Mouse (Mus musculus): Measurements from ENCODE around the gene Unc119b. TPM values are rescaled to one million over a fixed set of nuclear protein-coding genes. Genes with fewer than 3 reads are reported as not detected.
"Not testable (repeated sequence)": the region's sequence is repeated elsewhere in the genome, so short reads cannot be mapped to it uniquely, and the experiment has no call there.

The Unc119b gene
- total and polyA plus RNA-seq, 2 experiments from 2014 or later = 22.5 to 32.1 TPM

- H3K9me3 ChIP-seq (ENCODE audit: low read length) = no peaks in the 10 kb centered on the region
- DNase-seq (ENCODE audit: low spot score) (no peak), ATAC-seq (no peak)
- H3K27ac ChIP-seq = no peak overlapping the region
- H3K27me3 ChIP-seq (ENCODE audit: insufficient read depth, low read length) = no peaks in the 10 kb centered on the region
- peaks cover 12% of the 10 kb centered on the region; the same call in 1 of the 2 replicates for H3K4me1 ChIP-seq (ENCODE audit: insufficient read depth, low read length)
- 86% methylated on average over 13 of the region's 13 CpGs for WGBS
- no peak overlapping the region for H3K9ac ChIP-seq (replicated peaks; ENCODE audit: low read length)
- H3K4me2 ChIP-seq (ENCODE audit: low read depth, low read length) = no peak overlapping the region
- no peak overlapping the region for H3K4me3 ChIP-seq (ENCODE audit: low read length)
- peaks cover 41% of the 10 kb centered on the region for H3K36me3 ChIP-seq (ENCODE audit: insufficient read depth, low read length)
- no peak for TF ChIP-seq CTCF (IDR thresholded peaks at IDR 0.05; ENCODE audit: low read depth)
Measured at GRCm38 (mm10) chr5:115151457-115151856, 16.7 kb upstream of the Unc119b start.

- Histone ChIP-seq H3K9ac (replicated peaks; ENCODE audit: low read length) (no peak overlapping the region), H3K27me3 (ENCODE audit: insufficient read depth, low read length) (no peaks in the 10 kb centered on the region), H3K4me2 (ENCODE audit: low read depth, low read length) (no peak overlapping the region), H3K27ac (no peak overlapping the region), H3K4me3 (ENCODE audit: low read length) (no peak overlapping the region), H3K9me3 (ENCODE audit: low read length) (no peaks in the 10 kb centered on the region), H3K4me1 (ENCODE audit: insufficient read depth, low read length) (peaks cover 8% of the 10 kb centered on the region; the same call in 1 of the 2 replicates), H3K36me3 (ENCODE audit: insufficient read depth, low read length) (peaks cover 46% of the 10 kb centered on the region)
- no peak for TF ChIP-seq CTCF (IDR thresholded peaks at IDR 0.05; ENCODE audit: low read depth)
- DNase-seq (ENCODE audit: low spot score) (no peak), ATAC-seq (no peak)
- 84% methylated on average over 5 of the region's 5 CpGs for WGBS
Measured at GRCm38 (mm10) chr5:115150991-115151390, 16.2 kb upstream of the Unc119b start.

- no peaks in the 10 kb centered on the region for H3K9me3 ChIP-seq (ENCODE audit: low read length)
- TF ChIP-seq CTCF (IDR thresholded peaks at IDR 0.05; ENCODE audit: low read depth) = no peak
- H3K27me3 ChIP-seq (ENCODE audit: insufficient read depth, low read length) = no peaks in the 10 kb centered on the region
- H3K4me2 ChIP-seq (ENCODE audit: low read depth, low read length) = no peak overlapping the region
- no peak overlapping the region for H3K4me3 ChIP-seq (ENCODE audit: low read length)
- whole genome bisulfite sequencing = 97% methylated on average over 14 of the region's 14 CpGs
- ATAC-seq (no peak), DNase-seq (ENCODE audit: low spot score) (no peak)
- H3K27ac ChIP-seq = no peak overlapping the region
- no peaks in the 10 kb centered on the region for H3K4me1 ChIP-seq (ENCODE audit: insufficient read depth, low read length)
- no peak overlapping the region for H3K9ac ChIP-seq (replicated peaks; ENCODE audit: low read length)
- H3K36me3 ChIP-seq (ENCODE audit: insufficient read depth, low read length) = peaks cover 46% of the 10 kb centered on the region
Measured at GRCm38 (mm10) chr5:115149675-115150459, 15.1 kb upstream of the Unc119b start.

GRCm38 (mm10) chr5:115148872-115149271 is 14.1 kb upstream of the Unc119b start:
- H3K27me3 ChIP-seq (ENCODE audit: insufficient read depth, low read length); H3K4me3 ChIP-seq (ENCODE audit: low read length); H3K27ac ChIP-seq; H3K4me1 ChIP-seq (ENCODE audit: insufficient read depth, low read length); DNase-seq (ENCODE audit: low spot score); H3K9me3 ChIP-seq (ENCODE audit: low read length); ATAC-seq; H3K9ac ChIP-seq (replicated peaks; ENCODE audit: low read length); H3K4me2 ChIP-seq (ENCODE audit: low read depth, low read length): not testable (repeated sequence)
- no CpG with 5 or more reads among the region's 1 CpGs for WGBS
- H3K36me3 ChIP-seq (ENCODE audit: insufficient read depth, low read length) = peaks cover 46% of the 10 kb centered on the region

- Histone ChIP-seq H3K9ac (replicated peaks; ENCODE audit: low read length) (no peak overlapping the region), H3K27me3 (ENCODE audit: insufficient read depth, low read length) (no peaks in the 10 kb centered on the region), H3K4me2 (ENCODE audit: low read depth, low read length) (no peak overlapping the region), H3K36me3 (ENCODE audit: insufficient read depth, low read length) (peaks cover 46% of the 10 kb centered on the region), H3K4me3 (ENCODE audit: low read length) (no peak overlapping the region), H3K9me3 (ENCODE audit: low read length) (no peaks in the 10 kb centered on the region), H3K27ac (no peak overlapping the region), H3K4me1 (ENCODE audit: insufficient read depth, low read length) (peaks cover 2% of the 10 kb centered on the region; the same call in 1 of the 2 replicates)
- no peak for TF ChIP-seq CTCF (IDR thresholded peaks at IDR 0.05; ENCODE audit: low read depth)
- WGBS = 97% methylated on average over 8 of the region's 8 CpGs
- no peak for ATAC-seq
- DNase-seq (ENCODE audit: low spot score) = no peak
Measured at GRCm38 (mm10) chr5:115148378-115148777, 13.6 kb upstream of the Unc119b start.

GRCm38 (mm10) chr5:115147388-115147787 is 12.6 kb upstream of the Unc119b start:
- no peak overlapping the region for H3K9ac ChIP-seq (replicated peaks; ENCODE audit: low read length)
- no peak for DNase-seq (ENCODE audit: low spot score)
- H3K27ac ChIP-seq = no peak overlapping the region
- no peaks in the 10 kb centered on the region for H3K27me3 ChIP-seq (ENCODE audit: insufficient read depth, low read length)
- no peak overlapping the region for H3K4me3 ChIP-seq (ENCODE audit: low read length)
- H3K4me2 ChIP-seq (ENCODE audit: low read depth, low read length) = no peak overlapping the region
- no peak for TF ChIP-seq CTCF (IDR thresholded peaks at IDR 0.05; ENCODE audit: low read depth)
- peaks cover 6% of the 10 kb centered on the region; the same call in 1 of the 2 replicates for H3K4me1 ChIP-seq (ENCODE audit: insufficient read depth, low read length)
- H3K36me3 ChIP-seq (ENCODE audit: insufficient read depth, low read length) = peaks cover 46% of the 10 kb centered on the region
- no peak for ATAC-seq
- no peaks in the 10 kb centered on the region for H3K9me3 ChIP-seq (ENCODE audit: low read length)
- WGBS = 86% methylated on average over 3 of the region's 3 CpGs

GRCm38 (mm10) chr5:115146747-115147130 is 12.0 kb upstream of the Unc119b start:
- peaks cover 46% of the 10 kb centered on the region for H3K36me3 ChIP-seq (ENCODE audit: insufficient read depth, low read length)
- no peak overlapping the region for H3K27ac ChIP-seq
- H3K27me3 ChIP-seq (ENCODE audit: insufficient read depth, low read length) = no peaks in the 10 kb centered on the region
- no peak overlapping the region for H3K9ac ChIP-seq (replicated peaks; ENCODE audit: low read length)
- TF ChIP-seq CTCF (IDR thresholded peaks at IDR 0.05; ENCODE audit: low read depth) = no peak
- H3K4me3 ChIP-seq (ENCODE audit: low read length) = no peak overlapping the region
- H3K4me2 ChIP-seq (ENCODE audit: low read depth, low read length) = no peak overlapping the region
- peaks cover 6% of the 10 kb centered on the region; the same call in 1 of the 2 replicates for H3K4me1 ChIP-seq (ENCODE audit: insufficient read depth, low read length)
- DNase-seq (ENCODE audit: low spot score) = no peak
- no peak for ATAC-seq
- H3K9me3 ChIP-seq (ENCODE audit: low read length) = no peaks in the 10 kb centered on the region
